Mouse (Mus musculus) forebrain, postnatal 0 days (tissue): ENCODE results near the gene Itpr1. TPM values are rescaled to one million over a fixed set of nuclear protein-coding genes. Genes with fewer than 3 reads are reported as not detected.

ENCODE experiments used
- ATAC-seq: fragments of 200-750 bp; cut with Nextera tagmentation; 2 replicates; pipeline ENCODE4 v1.8.0; 2017; ENCODE audit warnings: mild to moderate bottlenecking, moderate library complexity
- DNase-seq: peaks from one replicate; pipeline ENCODE4 v3.0.0-alpha.2; 2015
- H3K27ac ChIP-seq: fragments of 300-500 bp; sonication (generic); 2 replicates; pipeline ENCODE4 v1.5.1; 2014; ENCODE audit warnings: low read depth, mild to moderate bottlenecking, antibody characterized with exemption, low read length, moderate library complexity, mixed read lengths
- H3K27me3 ChIP-seq: fragments of 300-500 bp; sonication (generic); 2 replicates; pipeline ENCODE4 v1.6.1; 2014; ENCODE audit warnings: mild to moderate bottlenecking, low read length, mixed read lengths; ENCODE audit not compliant: insufficient read depth
- H3K36me3 ChIP-seq: fragments of 300-500 bp; sonication (generic); 2 replicates; pipeline ENCODE4 v1.6.1; 2014; ENCODE audit warnings: mild to moderate bottlenecking, moderate library complexity; ENCODE audit not compliant: insufficient read depth
- H3K4me1 ChIP-seq: fragments of 300-500 bp; sonication (generic); 2 replicates; pipeline ENCODE4 v1.6.1; 2014; ENCODE audit warnings: antibody characterized with exemption; ENCODE audit not compliant: insufficient read depth
- H3K4me2 ChIP-seq: fragments of 300-500 bp; sonication (generic); 2 replicates; pipeline ENCODE4 v1.6.1; 2014; ENCODE audit warnings: low read depth, mild to moderate bottlenecking, moderate library complexity
- H3K4me3 ChIP-seq: fragments of 300-500 bp; sonication (generic); 2 replicates; pipeline ENCODE4 v1.5.1; 2014; ENCODE audit warnings: low read depth, low read length, mixed read lengths
- H3K9ac ChIP-seq: fragments of 300-500 bp; sonication (generic); 2 replicates; pipeline ENCODE4 v1.6.1; 2014; ENCODE audit warnings: mild to moderate bottlenecking
- H3K9me3 ChIP-seq: fragments of 300-500 bp; sonication (generic); 2 replicates; pipeline ENCODE4 v1.6.1; 2016; ENCODE audit warnings: low read length
- CTCF ChIP-seq: sonication (generic); IDR thresholded peaks from 2 replicates; pipeline ENCODE4 v1.5.1; 2016; ENCODE audit warnings: antibody characterized with exemption, control low read depth, low read depth
- WGBS: fragments of 180-500 bp; shearing (Covaris S2); extraction: QIAGEN DNeasy Blood & Tissue Kit; methylation state at CpG from one replicate; pipeline ENCODE4 v1.1.7; 2014; 5-methylcytosine and 5-hydroxymethylcytosine counted together
- polyA plus RNA-seq: library from polyadenylated mRNA; unstranded; fragments of >200 nt; fragmentation: Nextera tagmentation; extraction: Ambion mirVana; gene quantifications from 2 replicates; pipeline ENCODE4 v1.2.1, GENCODE M21; 2015
- total RNA-seq: library from RNA; depleted of rRNA; stranded (reverse); fragments of >200 nt; gene quantifications from 2 replicates; pipeline ENCODE4 v1.2.3, GENCODE M21; 2014

The Itpr1 gene
- total and polyA plus RNA-seq, 2 experiments from 2014 or later, result 5.5 to 39.6 TPM

DNA sequence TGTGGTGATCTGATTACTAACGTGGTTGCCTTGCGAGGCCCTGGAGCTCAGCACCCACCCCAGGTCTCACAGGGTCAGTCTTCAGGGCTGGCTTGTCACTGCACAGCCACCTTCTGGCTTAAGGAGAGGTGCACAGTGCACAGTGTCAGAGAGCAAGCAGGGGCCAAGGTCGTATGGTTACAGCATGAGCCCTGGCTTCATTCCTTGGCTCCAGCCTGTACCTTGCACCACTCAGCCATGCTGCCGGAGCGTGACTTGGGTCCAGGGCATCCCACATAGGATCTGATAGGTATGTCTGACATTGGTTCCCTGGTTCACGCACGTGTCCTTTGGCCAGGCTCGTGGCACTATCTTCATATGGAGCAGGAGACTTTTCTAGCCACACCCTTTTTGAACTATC lies 217.1 kb downstream of the Itpr1 start:
- Histone ChIP-seq H3K27me3 (no peaks in the 10 kb centered on the region), H3K4me3 (no peak overlapping the region), H3K9ac (no peak overlapping the region), H3K36me3 (no peaks in the 10 kb centered on the region), H3K9me3 (no peaks in the 10 kb centered on the region), H3K27ac (no peak overlapping the region), H3K4me2 (no peak overlapping the region), H3K4me1 (no peaks in the 10 kb centered on the region)
- no peak for ATAC-seq
- TF ChIP-seq CTCF, result no peak
- 94% methylated on average over 8 of the region's 8 CpGs for WGBS
- DNase-seq, result no peak

DNA sequence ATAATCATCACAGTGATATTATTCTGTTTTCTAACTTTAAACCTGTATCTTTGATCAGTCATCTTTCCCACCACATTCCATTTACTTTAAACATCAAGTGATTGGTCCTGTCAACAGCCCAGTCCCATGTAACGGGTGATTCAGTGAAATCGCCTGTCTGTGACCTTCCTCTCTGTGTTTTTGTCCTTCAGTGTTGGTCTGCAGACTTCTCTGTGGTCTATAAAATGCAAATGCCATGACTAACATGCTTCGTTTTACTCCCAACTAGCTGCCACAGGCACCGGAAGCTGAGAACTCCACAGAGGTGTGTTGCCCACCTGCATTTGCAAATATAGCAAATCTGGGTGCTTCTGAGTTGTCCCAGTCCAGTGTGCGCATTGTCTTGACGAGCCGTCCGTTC lies 218.3 kb downstream of the Itpr1 start:
- ATAC-seq (no peak), DNase-seq (no peak)
- Histone ChIP-seq H3K36me3 (no peaks in the 10 kb centered on the region), H3K9ac (no peak overlapping the region), H3K4me1 (peaks cover 9% of the 10 kb centered on the region; the same call in 1 of the 2 replicates), H3K27ac (no peak overlapping the region), H3K9me3 (no peaks in the 10 kb centered on the region), H3K4me3 (no peak overlapping the region), H3K4me2 (no peak overlapping the region), H3K27me3 (no peaks in the 10 kb centered on the region)
- WGBS, result 91% methylated on average over 8 of the region's 8 CpGs
- no peak for TF ChIP-seq CTCF

- no peak for DNase-seq
- no peak for ATAC-seq
- Histone ChIP-seq H3K27me3 (no peaks in the 10 kb centered on the region), H3K4me1 (peaks cover 10% of the 10 kb centered on the region; the same call in 1 of the 2 replicates), H3K4me2 (no peak overlapping the region), H3K9ac (no peak overlapping the region), H3K4me3 (no peak overlapping the region), H3K36me3 (no peaks in the 10 kb centered on the region), H3K9me3 (no peaks in the 10 kb centered on the region), H3K27ac (no peak overlapping the region)
- 87% methylated on average over 4 of the region's 4 CpGs for WGBS
- TF ChIP-seq CTCF, result no peak
Observed at GRCm38 (mm10) chr6:108432836-108433235, 219.9 kb downstream of the Itpr1 start.

- Histone ChIP-seq H3K27me3 (no peaks in the 10 kb centered on the region), H3K9me3 (no peaks in the 10 kb centered on the region), H3K36me3 (no peaks in the 10 kb centered on the region), H3K4me2 (no peak overlapping the region), H3K4me3 (no peak overlapping the region), H3K9ac (no peak overlapping the region), H3K27ac (no peak overlapping the region), H3K4me1 (peaks cover 10% of the 10 kb centered on the region; the same call in 1 of the 2 replicates)
- WGBS, result 63% methylated on average over 6 of the region's 6 CpGs
- DNase-seq, result no peak
- TF ChIP-seq CTCF, result no peak
- ATAC-seq, result no peak; the same call in 1 of the 2 replicates
Observed at GRCm38 (mm10) chr6:108434816-108435215, 221.9 kb downstream of the Itpr1 start.

GRCm38 (mm10) chr6:108435467-108435866 lies 222.6 kb downstream of the Itpr1 start:
- H3K9ac ChIP-seq, result no peak overlapping the region
- H3K4me1 ChIP-seq, result peaks cover 10% of the 10 kb centered on the region; the same call in 1 of the 2 replicates
- no peaks in the 10 kb centered on the region for H3K36me3 ChIP-seq
- no peak for TF ChIP-seq CTCF
- no peak overlapping the region for H3K4me3 ChIP-seq
- H3K27me3 ChIP-seq, result no peaks in the 10 kb centered on the region
- peak; percentile 76 for ATAC-seq
- no peak overlapping the region for H3K4me2 ChIP-seq
- WGBS, result 53% methylated on average over 6 of the region's 6 CpGs
- peak overlapping the region; percentile 29; the same call in 1 of the 2 replicates for H3K27ac ChIP-seq
- DNase-seq, result peak; percentile 38
- H3K9me3 ChIP-seq, result no peaks in the 10 kb centered on the region

- no peaks in the 10 kb centered on the region for H3K36me3 ChIP-seq
- 52% methylated on average over 5 of the region's 5 CpGs for WGBS
- H3K27me3 ChIP-seq, result no peaks in the 10 kb centered on the region
- no peak overlapping the region for H3K4me3 ChIP-seq
- DNase-seq, result no peak
- H3K9ac ChIP-seq, result no peak overlapping the region
- TF ChIP-seq CTCF, result no peak
- no peak overlapping the region for H3K4me2 ChIP-seq
- peaks cover 10% of the 10 kb centered on the region; the same call in 1 of the 2 replicates for H3K4me1 ChIP-seq
- no peaks in the 10 kb centered on the region for H3K9me3 ChIP-seq
- no peak for ATAC-seq
- no peak overlapping the region for H3K27ac ChIP-seq
Observed at GRCm38 (mm10) chr6:108436608-108437007, 223.7 kb downstream of the Itpr1 start.

GRCm38 (mm10) chr6:108441290-108441689 lies 228.4 kb downstream of the Itpr1 start:
- WGBS, result 99% methylated on average over 2 of the region's 2 CpGs
- Histone ChIP-seq H3K4me1 (0 out of 2 replicates have a peak, but pooled peaks cover under 1% of the 10 kb centered on the region), H3K4me2 (no peak overlapping the region), H3K9me3 (no peaks in the 10 kb centered on the region), H3K9ac (no peak overlapping the region), H3K36me3 (no peaks in the 10 kb centered on the region), H3K27ac (no peak overlapping the region), H3K27me3 (no peaks in the 10 kb centered on the region), H3K4me3 (no peak overlapping the region)
- TF ChIP-seq CTCF, result peak; percentile 37; the same call in 1 of the 2 replicates
- ATAC-seq (no peak), DNase-seq (no peak)
